Mouse (Mus musculus): ENCODE measurements around the gene Mthfr. TPM values are rescaled to one million over a fixed set of nuclear protein-coding genes. Genes with fewer than 3 reads are reported as not detected.
A peak's percentile ranks its signal among the peaks of the same experiment; 100 is the strongest.

Gene Mthfr
- polyA plus RNA-seq (2014; fragmentation: Nextera tagmentation; extraction: Ambion mirVana) = 11.8 and 19.7 TPM in 2 replicates

- peak within 1 kb of the TSS; percentile 72 for H3K9ac ChIP-seq (ENCODE audit: low read depth, low read length)
- ATAC-seq (ENCODE audit: low FRiP score, low TSS enrichment) = peak; percentile 96
- H3K36me3 ChIP-seq (ENCODE audit: control insufficient read depth, insufficient read depth, low read length) = peaks cover 17% of the 10 kb centered on the region
- no peaks in the 10 kb centered on the region for H3K27me3 ChIP-seq (ENCODE audit: control insufficient read depth, insufficient read depth, low read length)
- under 1% methylated on average over 51 of the region's 54 CpGs for WGBS
- H3K4me1 ChIP-seq (ENCODE audit: control insufficient read depth, insufficient read depth, low read length) = peaks cover 31% of the 10 kb centered on the region
- H3K4me2 ChIP-seq (replicated peaks; ENCODE audit: low read depth, low read length) = peak within 1 kb of the TSS; percentile 90
- H3K9me3 ChIP-seq (ENCODE audit: control insufficient read depth, low read length) = no peaks in the 10 kb centered on the region
- peak within 1 kb of the TSS; percentile 85; the same call in 1 of the 2 replicates for H3K27ac ChIP-seq (ENCODE audit: low read depth, low read length)
- peak within 1 kb of the TSS; percentile 86 for H3K4me3 ChIP-seq (ENCODE audit: low read length)
These were observed at the start of gene Mthfr, which contains the start of gene Clcn6 for GRCm38 (mm10) chr4:148038600-148039253. Mthfr (plus strand) TSS chr4:148039077. Clcn6 (minus strand) TSS chr4:148038821.

- H3K9ac ChIP-seq (ENCODE audit: low read depth, low read length) = no peak overlapping the region
- H3K4me2 ChIP-seq (replicated peaks; ENCODE audit: low read depth, low read length) = no peak overlapping the region
- H3K27me3 ChIP-seq (ENCODE audit: control insufficient read depth, insufficient read depth, low read length) = no peaks in the 10 kb centered on the region
- ATAC-seq (ENCODE audit: low FRiP score, low TSS enrichment) = no peak
- H3K27ac ChIP-seq (ENCODE audit: low read depth, low read length) = no peak overlapping the region
- 66% methylated on average over 7 of the region's 7 CpGs for WGBS
- H3K36me3 ChIP-seq (ENCODE audit: control insufficient read depth, insufficient read depth, low read length) = no peaks in the 10 kb centered on the region
- no peaks in the 10 kb centered on the region for H3K9me3 ChIP-seq (ENCODE audit: control insufficient read depth, low read length)
- no peaks in the 10 kb centered on the region for H3K4me1 ChIP-seq (ENCODE audit: control insufficient read depth, insufficient read depth, low read length)
- no peak overlapping the region for H3K4me3 ChIP-seq (ENCODE audit: low read length)
These were observed 45.2 kb upstream of the Mthfr start for GRCm38 (mm10) chr4:147993571-147994095.

- ATAC-seq (ENCODE audit: low FRiP score, low TSS enrichment) = no peak
- 83% methylated on average over 3 of the region's 3 CpGs for WGBS
These were observed 43.6 kb upstream of the Mthfr start for GRCm38 (mm10) chr4:147995311-147995710.

GRCm38 (mm10) chr4:148000202-148000772 lies 38.6 kb upstream of the Mthfr start, which contains the start of gene Nppa:
Nppa (plus strand) TSS chr4:148000722.
- Histone ChIP-seq H3K27me3 (ENCODE audit: control insufficient read depth, insufficient read depth, low read length) (no peaks in the 10 kb centered on the region), H3K9ac (ENCODE audit: low read depth, low read length) (no peak within 1 kb of the TSS), H3K27ac (ENCODE audit: low read depth, low read length) (no peak within 1 kb of the TSS), H3K36me3 (ENCODE audit: control insufficient read depth, insufficient read depth, low read length) (peaks cover 3% of the 10 kb centered on the region), H3K4me3 (ENCODE audit: low read length) (no peak within 1 kb of the TSS), H3K9me3 (ENCODE audit: control insufficient read depth, low read length) (no peaks in the 10 kb centered on the region), H3K4me2 (replicated peaks; ENCODE audit: low read depth, low read length) (no peak within 1 kb of the TSS), H3K4me1 (ENCODE audit: control insufficient read depth, insufficient read depth, low read length) (no peaks in the 10 kb centered on the region)
- WGBS = 21% methylated on average over 12 of the region's 12 CpGs
- no peak for ATAC-seq (ENCODE audit: low FRiP score, low TSS enrichment)

More at GRCm38 (mm10) chr4:147995311-147995710, 43.6 kb upstream of the Mthfr start:
- Histone ChIP-seq H3K4me2 (replicated peaks; ENCODE audit: low read depth, low read length) (no peak overlapping the region), H3K9ac (ENCODE audit: low read depth, low read length) (no peak overlapping the region), H3K9me3 (ENCODE audit: control insufficient read depth, low read length) (no peaks in the 10 kb centered on the region), H3K4me3 (ENCODE audit: low read length) (no peak overlapping the region), H3K27me3 (ENCODE audit: control insufficient read depth, insufficient read depth, low read length) (no peaks in the 10 kb centered on the region), H3K27ac (ENCODE audit: low read depth, low read length) (no peak overlapping the region), H3K4me1 (ENCODE audit: control insufficient read depth, insufficient read depth, low read length) (no peaks in the 10 kb centered on the region), H3K36me3 (ENCODE audit: control insufficient read depth, insufficient read depth, low read length) (no peaks in the 10 kb centered on the region)

GRCm38 (mm10) chr4:148001013-148001789 lies 37.7 kb upstream of the Mthfr start:
- no peaks in the 10 kb centered on the region for H3K9me3 ChIP-seq (ENCODE audit: control insufficient read depth, low read length)
- H3K9ac ChIP-seq (ENCODE audit: low read depth, low read length) = no peak overlapping the region
- no peaks in the 10 kb centered on the region for H3K27me3 ChIP-seq (ENCODE audit: control insufficient read depth, insufficient read depth, low read length)
- peaks cover 12% of the 10 kb centered on the region for H3K36me3 ChIP-seq (ENCODE audit: control insufficient read depth, insufficient read depth, low read length)
- no peak for ATAC-seq (ENCODE audit: low FRiP score, low TSS enrichment)
- no peak overlapping the region for H3K4me3 ChIP-seq (ENCODE audit: low read length)
- 78% methylated on average over 17 of the region's 17 CpGs for WGBS
- H3K4me2 ChIP-seq (replicated peaks; ENCODE audit: low read depth, low read length) = no peak overlapping the region
- no peak overlapping the region for H3K27ac ChIP-seq (ENCODE audit: low read depth, low read length)
- no peaks in the 10 kb centered on the region for H3K4me1 ChIP-seq (ENCODE audit: control insufficient read depth, insufficient read depth, low read length)

GRCm38 (mm10) chr4:148001866-148002265 lies 37.0 kb upstream of the Mthfr start:
- H3K4me2 ChIP-seq (replicated peaks; ENCODE audit: low read depth, low read length) = no peak overlapping the region
- H3K9me3 ChIP-seq (ENCODE audit: control insufficient read depth, low read length) = no peaks in the 10 kb centered on the region
- H3K4me3 ChIP-seq (ENCODE audit: low read length) = no peak overlapping the region
- WGBS = 44% methylated on average over 8 of the region's 8 CpGs
- peaks cover 18% of the 10 kb centered on the region for H3K36me3 ChIP-seq (ENCODE audit: control insufficient read depth, insufficient read depth, low read length)
- H3K4me1 ChIP-seq (ENCODE audit: control insufficient read depth, insufficient read depth, low read length) = no peaks in the 10 kb centered on the region
- no peak overlapping the region for H3K27ac ChIP-seq (ENCODE audit: low read depth, low read length)
- no peak for ATAC-seq (ENCODE audit: low FRiP score, low TSS enrichment)
- no peaks in the 10 kb centered on the region for H3K27me3 ChIP-seq (ENCODE audit: control insufficient read depth, insufficient read depth, low read length)
- no peak overlapping the region for H3K9ac ChIP-seq (ENCODE audit: low read depth, low read length)

GRCm38 (mm10) chr4:148004361-148004760 lies 34.5 kb upstream of the Mthfr start:
- no peak overlapping the region for H3K4me3 ChIP-seq (ENCODE audit: low read length)
- no peaks in the 10 kb centered on the region for H3K27me3 ChIP-seq (ENCODE audit: control insufficient read depth, insufficient read depth, low read length)
- peaks cover 43% of the 10 kb centered on the region for H3K36me3 ChIP-seq (ENCODE audit: control insufficient read depth, insufficient read depth, low read length)
- ATAC-seq (ENCODE audit: low FRiP score, low TSS enrichment) = no peak; the same call in 1 of the 2 replicates
- no peaks in the 10 kb centered on the region for H3K9me3 ChIP-seq (ENCODE audit: control insufficient read depth, low read length)
- H3K4me1 ChIP-seq (ENCODE audit: control insufficient read depth, insufficient read depth, low read length) = no peaks in the 10 kb centered on the region
- no peak overlapping the region for H3K4me2 ChIP-seq (replicated peaks; ENCODE audit: low read depth, low read length)
- H3K9ac ChIP-seq (ENCODE audit: low read depth, low read length) = no peak overlapping the region
- WGBS = 63% methylated on average over 7 of the region's 7 CpGs
- no peak overlapping the region for H3K27ac ChIP-seq (ENCODE audit: low read depth, low read length)

GRCm38 (mm10) chr4:148008412-148008811 lies 30.5 kb upstream of the Mthfr start:
- Histone ChIP-seq H3K9me3 (ENCODE audit: control insufficient read depth, low read length) (no peaks in the 10 kb centered on the region), H3K27ac (ENCODE audit: low read depth, low read length) (no peak overlapping the region), H3K4me3 (ENCODE audit: low read length) (no peak overlapping the region), H3K4me2 (replicated peaks; ENCODE audit: low read depth, low read length) (no peak overlapping the region), H3K36me3 (ENCODE audit: control insufficient read depth, insufficient read depth, low read length) (peaks cover 83% of the 10 kb centered on the region), H3K9ac (ENCODE audit: low read depth, low read length) (no peak overlapping the region), H3K4me1 (ENCODE audit: control insufficient read depth, insufficient read depth, low read length) (no peaks in the 10 kb centered on the region), H3K27me3 (ENCODE audit: control insufficient read depth, insufficient read depth, low read length) (no peaks in the 10 kb centered on the region)
- ATAC-seq (ENCODE audit: low FRiP score, low TSS enrichment) = no peak
- WGBS = 78% methylated on average over 4 of the region's 4 CpGs

Measured in kidney, embryonic 14.5 days (tissue).